Mouse (Mus musculus): ENCODE results near the gene Spag9.

The Spag9 gene

GRCm38 (mm10) chr11:93995720-93996305, at the start of gene Spag9:
TSS of gene Spag9 (plus strand) at chr11:93996091.
- peak; percentile 83 for DNase-seq (ENCODE audit: extremely low read depth, low read depth)

- no peak for DNase-seq (ENCODE audit: extremely low read depth, low read depth)
Measured at GRCm38 (mm10) chr11:93948887-93949567, 46.9 kb upstream of the Spag9 start.

GRCm38 (mm10) chr11:93950045-93950444, 45.8 kb upstream of the Spag9 start:
- DNase-seq (ENCODE audit: extremely low read depth, low read depth): no peak

- DNase-seq (ENCODE audit: extremely low read depth, low read depth): no peak
Measured at GRCm38 (mm10) chr11:93952376-93952775, 43.5 kb upstream of the Spag9 start.

- DNase-seq (ENCODE audit: extremely low read depth, low read depth): no peak
Measured at GRCm38 (mm10) chr11:93954738-93955255, 41.1 kb upstream of the Spag9 start.

GRCm38 (mm10) chr11:93955256-93956150, 40.4 kb upstream of the Spag9 start:
- peak; percentile 77 for DNase-seq (ENCODE audit: extremely low read depth, low read depth)

GRCm38 (mm10) chr11:93956159-93956558, 39.7 kb upstream of the Spag9 start, which contains the start of gene Nme2:
TSS of gene Nme2 (minus strand) at chr11:93956259.
- no peak for DNase-seq (ENCODE audit: extremely low read depth, low read depth)

- DNase-seq (ENCODE audit: extremely low read depth, low read depth): no peak
Measured at GRCm38 (mm10) chr11:93957031-93957555, 38.8 kb upstream of the Spag9 start.

GRCm38 (mm10) chr11:93957746-93958145, 38.1 kb upstream of the Spag9 start:
- DNase-seq (ENCODE audit: extremely low read depth, low read depth): no peak

GRCm38 (mm10) chr11:93961482-93961881, 34.4 kb upstream of the Spag9 start:
- DNase-seq (ENCODE audit: extremely low read depth, low read depth): no peak

GRCm38 (mm10) chr11:93963013-93963412, 32.9 kb upstream of the Spag9 start:
- no peak for DNase-seq (ENCODE audit: extremely low read depth, low read depth)

GRCm38 (mm10) chr11:93965391-93965790, 30.5 kb upstream of the Spag9 start:
- no peak for DNase-seq (ENCODE audit: extremely low read depth, low read depth)

- peak; percentile 39 for DNase-seq (ENCODE audit: extremely low read depth, low read depth)
Measured at GRCm38 (mm10) chr11:93967381-93967780, 28.5 kb upstream of the Spag9 start.

GRCm38 (mm10) chr11:93968005-93968847, 27.7 kb upstream of the Spag9 start, which contains the start of the genes Gm20390 and Nme1:
TSS of gene Gm20390 (minus strand) at chr11:93968293.
TSS of gene Nme1 (minus strand) at chr11:93968521.
- DNase-seq (ENCODE audit: extremely low read depth, low read depth): peak; percentile 96

- DNase-seq (ENCODE audit: extremely low read depth, low read depth): no peak
Measured at GRCm38 (mm10) chr11:93968848-93969128, 27.1 kb upstream of the Spag9 start.

GRCm38 (mm10) chr11:93969171-93969570, 26.7 kb upstream of the Spag9 start:
- DNase-seq (ENCODE audit: extremely low read depth, low read depth): no peak

- DNase-seq (ENCODE audit: extremely low read depth, low read depth): no peak
Measured at GRCm38 (mm10) chr11:93969799-93970198, 26.1 kb upstream of the Spag9 start.

- DNase-seq (ENCODE audit: extremely low read depth, low read depth): no peak
Measured at GRCm38 (mm10) chr11:93972951-93973350, 22.9 kb upstream of the Spag9 start.

GRCm38 (mm10) chr11:93979502-93980049, 16.3 kb upstream of the Spag9 start:
- DNase-seq (ENCODE audit: extremely low read depth, low read depth): no peak

- DNase-seq (ENCODE audit: extremely low read depth, low read depth): no peak
Measured at GRCm38 (mm10) chr11:93984619-93985018, 11.3 kb upstream of the Spag9 start.
